ENCODE assay signal across 8 mouse cellular contexts in genomic region chr10:43539746-43540310, GRCm38 (mm10). TPM values are rescaled to one million over a fixed set of nuclear protein-coding genes. Genes with fewer than 3 reads are reported as not detected.
DNase-seq lines count a peak whose midpoint lies in the region; ATAC-seq and TF ChIP-seq lines count a peak whose summit lies in the region.

No protein-coding gene starts in this region.

- peak overlapping the region; percentile 59 for H3K4me2 ChIP-seq in stomach, embryonic 14.5 days (replicated peaks; ENCODE audit: low read depth, low read length)

- H3K9me3 ChIP-seq in limb, embryonic 10.5 days (replicated peaks), result no peaks in the 10 kb centered on the region
- no peaks in the 10 kb centered on the region for H3K9me3 ChIP-seq in stomach, embryonic 14.5 days (ENCODE audit: control insufficient read depth, low read depth, low read length)

- H3K36me3 ChIP-seq in C2C12 (ENCODE audit: control insufficient read depth, insufficient read depth), result peaks cover 16% of the 10 kb centered on the region
- H3K36me3 ChIP-seq in limb, embryonic 10.5 days, result peaks cover 16% of the 10 kb centered on the region
- H3K36me3 ChIP-seq in stomach, embryonic 14.5 days (ENCODE audit: control insufficient read depth, insufficient read depth, low read length), result peaks cover 3% of the 10 kb centered on the region; the same call in 1 of the 2 replicates

- H3K27me3 ChIP-seq in C2C12 (ENCODE audit: control insufficient read depth, insufficient read depth, insufficient read length), result no peaks in the 10 kb centered on the region
- H3K27me3 ChIP-seq in limb, embryonic 10.5 days (ENCODE audit: low read depth, poor library complexity, severe bottlenecking), result no peaks in the 10 kb centered on the region
- H3K27me3 ChIP-seq in stomach, embryonic 14.5 days (ENCODE audit: control insufficient read depth, insufficient read depth, low read length), result no peaks in the 10 kb centered on the region

- WGBS in limb, embryonic 10.5 days, result 21% methylated on average over 12 of the region's 12 CpGs
- 16% methylated on average over 12 of the region's 12 CpGs for WGBS in stomach, embryonic 14.5 days

- H3K79me3 ChIP-seq in C2C12 (ENCODE audit: low read depth), result peaks cover 9% of the 10 kb centered on the region

- H3K27ac ChIP-seq in limb, embryonic 10.5 days, result peak overlapping the region; percentile 87
- no peak overlapping the region; the same call in 1 of the 2 replicates for H3K27ac ChIP-seq in stomach, embryonic 14.5 days (ENCODE audit: low read length)

- H3K4me3 ChIP-seq in C2C12 (ENCODE audit: insufficient read depth, poor library complexity, severe bottlenecking), result peak overlapping the region; percentile 94
- peak overlapping the region; percentile 67 for H3K4me3 ChIP-seq in limb, embryonic 10.5 days
- H3K4me3 ChIP-seq in stomach, embryonic 14.5 days (ENCODE audit: low read depth, low read length), result peak overlapping the region; percentile 69

- peak; percentile 24 for DNase-seq in cerebellum, adult 9-11 months
- DNase-seq in cerebellum, postnatal 10 days, result no peak
- DNase-seq in limb, embryonic 10.5 days (ENCODE audit: low spot score), result no peak
- DNase-seq in right cerebral cortex, adult 2 months (ENCODE audit: low spot score in 2 of 2), result no peak
- no peak for DNase-seq in layer of hippocampus, adult 11-12 months (ENCODE audit: low spot score)

- H3K79me2 ChIP-seq in C2C12 (ENCODE audit: control insufficient read depth, insufficient read depth), result peaks cover 36% of the 10 kb centered on the region

- H3K9ac ChIP-seq in stomach, embryonic 14.5 days (replicated peaks; ENCODE audit: low read depth, low read length), result peak overlapping the region; percentile 87

- TF ChIP-seq CTCF in C2C12 (IDR thresholded peaks at IDR 0.05; ENCODE audit: control insufficient read depth, insufficient read depth, insufficient read length), result no peak

- 0 out of 2 replicates have a peak, but pooled peaks have one; percentile 1 for ATAC-seq in erythroblast, adult 5-6 weeks (replicated peaks; ENCODE audit: low FRiP score, poor library complexity, severe bottlenecking)
- no peak for ATAC-seq in stomach, embryonic 14.5 days (ENCODE audit: insufficient number of reproducible peaks, insufficient read depth, low FRiP score, low read depth)

- H3ac ChIP-seq in C2C12 (ENCODE audit: control insufficient read depth, insufficient read length, low read depth), result peak overlapping the region; percentile 92

- peaks cover 18% of the 10 kb centered on the region for H3K4me1 ChIP-seq in limb, embryonic 10.5 days
- peaks cover 13% of the 10 kb centered on the region for H3K4me1 ChIP-seq in stomach, embryonic 14.5 days (ENCODE audit: control insufficient read depth, insufficient read depth, low read length)

TF ChIP-seq in C2C12, 6 proteins besides CTCF, POLR2A, EP300 and RAD21:
- TF ChIP-seq MYOD1 (IDR thresholded peaks at IDR 0.05; ENCODE audit: control insufficient read depth, insufficient read length, low read depth) (no peak), MYOG (IDR thresholded peaks at IDR 0.05; ENCODE audit: control insufficient read depth, extremely low read depth, insufficient read length) (no peak), MAX (IDR thresholded peaks at IDR 0.05) (no peak), USF1 (IDR thresholded peaks at IDR 0.05; ENCODE audit: low read depth) (peak; percentile 12), FOSL1 (IDR thresholded peaks at IDR 0.05; ENCODE audit: insufficient read depth, low read length, poor library complexity, severe bottlenecking) (no peak)

RNA-seq across cellular contexts. Expression of gene 1700021F05Rik, which starts 1.0 kb away (rescaled TPM):
- polyA plus RNA-seq in C2C12 (2012; fragmentation: generic; extraction: Trizol), result 28.2 TPM
- total RNA-seq in erythroblast, adult 5-6 weeks (2015; ENCODE audit: low replicate concordance), result 5.6 and 15.4 TPM in 2 replicates
- total RNA-seq in erythroblast, adult 5-6 weeks (2017; ENCODE audit: low replicate concordance), result 8.9 and 11.0 TPM in 2 replicates
- polyA plus RNA-seq in limb, embryonic 10.5 days (2016; fragmentation: Nextera tagmentation; extraction: Ambion mirVana), result 59.7 and 63.5 TPM in 2 replicates
- 57.2 and 61.2 TPM in 2 replicates for polyA plus RNA-seq in stomach, embryonic 14.5 days (2014; fragmentation: Nextera tagmentation; extraction: Ambion mirVana)

RNA-seq across cellular contexts. Expression of gene Gm9803, which starts 15.9 kb away (rescaled TPM):
- polyA plus RNA-seq in C2C12 (2012; fragmentation: generic; extraction: Trizol), result 6.4 TPM
- 12.9 and 13.4 TPM in 2 replicates for total RNA-seq in erythroblast, adult 5-6 weeks (2015; ENCODE audit: low replicate concordance)
- total RNA-seq in erythroblast, adult 5-6 weeks (2017; ENCODE audit: low replicate concordance), result 1.3 and 3.3 TPM in 2 replicates
- 11.1 and 14.8 TPM in 2 replicates for polyA plus RNA-seq in limb, embryonic 10.5 days (2016; fragmentation: Nextera tagmentation; extraction: Ambion mirVana)
- polyA plus RNA-seq in stomach, embryonic 14.5 days (2014; fragmentation: Nextera tagmentation; extraction: Ambion mirVana), result 9.4 and 13.6 TPM in 2 replicates

RNA-seq across cellular contexts. Expression of gene Cd24a, which starts 38.3 kb away (rescaled TPM):
- 83.6 TPM for polyA plus RNA-seq in C2C12 (2012; fragmentation: generic; extraction: Trizol)
- total RNA-seq in erythroblast, adult 5-6 weeks (2015; ENCODE audit: low replicate concordance), result 3,214 and 3,327 TPM in 2 replicates
- total RNA-seq in erythroblast, adult 5-6 weeks (2017; ENCODE audit: low replicate concordance), result 4,146 and 5,406 TPM in 2 replicates
- 568 and 623 TPM in 2 replicates for polyA plus RNA-seq in limb, embryonic 10.5 days (2016; fragmentation: Nextera tagmentation; extraction: Ambion mirVana)
- polyA plus RNA-seq in stomach, embryonic 14.5 days (2014; fragmentation: Nextera tagmentation; extraction: Ambion mirVana), result 351 and 380 TPM in 2 replicates
